Mouse (Mus musculus): ENCODE data around the gene Slc16a5.

Slc16a5 gene

GRCm38 (mm10) chr11:115519581-115519980, 57.3 kb downstream of the Slc16a5 start:
- no peak for DNase-seq

GRCm38 (mm10) chr11:115520218-115520617, 57.9 kb downstream of the Slc16a5 start:
- no peak for DNase-seq

GRCm38 (mm10) chr11:115521080-115521479, 58.8 kb downstream of the Slc16a5 start:
- no peak for DNase-seq

- DNase-seq: no peak
Observed at GRCm38 (mm10) chr11:115522238-115522637, 60.0 kb downstream of the Slc16a5 start.

GRCm38 (mm10) chr11:115522703-115523102, 60.4 kb downstream of the Slc16a5 start:
- DNase-seq: no peak
